Mouse (Mus musculus) limb, embryonic 11.5 days (tissue): Measurements from ENCODE around the gene Rad9a. TPM values are rescaled to one million over a fixed set of nuclear protein-coding genes. Genes with fewer than 3 reads are reported as not detected.

ENCODE experiments used
- ATAC-seq: fragments of 200-750 bp; cut with Nextera tagmentation; 2 replicates; pipeline ENCODE4 v1.8.0; 2017; ENCODE audit warnings: low read depth; ENCODE audit not compliant: insufficient number of reproducible peaks, low FRiP score, low TSS enrichment
- DNase-seq: peaks from one replicate; pipeline ENCODE4 v3.0.0-alpha.2; 2015; ENCODE audit warnings: low spot score
- H3K27ac ChIP-seq: fragments of 300-500 bp; sonication (generic); replicated peaks from 2 replicates; pipeline ENCODE4 v1.5.1; 2014; ENCODE audit warnings: low read depth, mild to moderate bottlenecking, low read length
- H3K27me3 ChIP-seq: fragments of 300-500 bp; sonication (generic); 2 replicates; pipeline ENCODE4 v1.6.1; 2014; ENCODE audit warnings: mild to moderate bottlenecking, low read length, mixed read lengths; ENCODE audit not compliant: control insufficient read depth, insufficient read depth
- H3K36me3 ChIP-seq: fragments of 300-500 bp; sonication (generic); 2 replicates; pipeline ENCODE4 v1.6.1; 2014; ENCODE audit warnings: mild to moderate bottlenecking, low read length, moderate library complexity, mixed read lengths; ENCODE audit not compliant: control insufficient read depth, insufficient read depth
- H3K4me1 ChIP-seq: fragments of 300-500 bp; sonication (generic); 2 replicates; pipeline ENCODE4 v1.6.1; 2014; ENCODE audit warnings: low read length, mixed read lengths; ENCODE audit not compliant: control insufficient read depth, insufficient read depth
- H3K4me2 ChIP-seq: fragments of 300-500 bp; sonication (generic); 2 replicates; pipeline ENCODE4 v1.6.1; 2014; ENCODE audit warnings: low read depth, mild to moderate bottlenecking, moderate library complexity; ENCODE audit not compliant: severe bottlenecking
- H3K4me3 ChIP-seq: fragments of 300-500 bp; sonication (generic); 2 replicates; pipeline ENCODE4 v1.5.1; 2014; ENCODE audit warnings: low read depth, low read length
- H3K9ac ChIP-seq: fragments of 300-500 bp; sonication (generic); 2 replicates; pipeline ENCODE4 v1.6.1; 2014; ENCODE audit warnings: mild to moderate bottlenecking, low read length
- H3K9me3 ChIP-seq: fragments of 300-500 bp; sonication (generic); 2 replicates; pipeline ENCODE4 v1.6.1; 2016; ENCODE audit warnings: low read length; ENCODE audit not compliant: control insufficient read depth
- WGBS: fragments of 180-500 bp; shearing (Covaris S2); extraction: QIAGEN DNeasy Blood & Tissue Kit; methylation state at CpG from one replicate; pipeline ENCODE4 v1.1.7; 2014; 5-methylcytosine and 5-hydroxymethylcytosine counted together
- polyA plus RNA-seq: library from polyadenylated mRNA; unstranded; fragments of >200 nt; fragmentation: Nextera tagmentation; extraction: Ambion mirVana; gene quantifications from 2 replicates; pipeline ENCODE4 v1.2.1, GENCODE M21; 2014

Rad9a gene
- polyA plus RNA-seq, 1 experiment from 2014 or later = 52.5 TPM

DNA sequence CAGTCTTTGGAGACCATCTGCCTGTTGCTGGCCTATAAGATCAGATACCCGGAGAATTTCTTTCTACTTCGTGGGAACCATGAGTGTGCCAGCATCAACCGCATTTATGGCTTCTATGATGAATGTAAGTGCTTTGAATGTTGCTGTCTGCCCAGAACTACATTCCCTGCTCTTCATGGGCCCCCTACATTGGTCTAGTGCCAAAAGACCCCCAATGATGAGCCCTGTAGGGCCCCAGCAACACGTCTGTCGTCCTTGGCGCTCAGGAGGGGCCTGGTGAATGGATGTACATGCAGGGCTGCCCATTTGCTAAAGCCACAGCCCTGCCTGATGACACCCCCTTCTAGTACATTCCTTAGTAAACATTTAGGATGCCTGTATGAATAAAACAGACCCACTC, 8.3 kb downstream of the Rad9a start:
- DNase-seq = no peak
- peaks cover 17% of the 10 kb centered on the region for H3K4me1 ChIP-seq
- H3K9ac ChIP-seq = peak overlapping the region; percentile 94

DNA sequence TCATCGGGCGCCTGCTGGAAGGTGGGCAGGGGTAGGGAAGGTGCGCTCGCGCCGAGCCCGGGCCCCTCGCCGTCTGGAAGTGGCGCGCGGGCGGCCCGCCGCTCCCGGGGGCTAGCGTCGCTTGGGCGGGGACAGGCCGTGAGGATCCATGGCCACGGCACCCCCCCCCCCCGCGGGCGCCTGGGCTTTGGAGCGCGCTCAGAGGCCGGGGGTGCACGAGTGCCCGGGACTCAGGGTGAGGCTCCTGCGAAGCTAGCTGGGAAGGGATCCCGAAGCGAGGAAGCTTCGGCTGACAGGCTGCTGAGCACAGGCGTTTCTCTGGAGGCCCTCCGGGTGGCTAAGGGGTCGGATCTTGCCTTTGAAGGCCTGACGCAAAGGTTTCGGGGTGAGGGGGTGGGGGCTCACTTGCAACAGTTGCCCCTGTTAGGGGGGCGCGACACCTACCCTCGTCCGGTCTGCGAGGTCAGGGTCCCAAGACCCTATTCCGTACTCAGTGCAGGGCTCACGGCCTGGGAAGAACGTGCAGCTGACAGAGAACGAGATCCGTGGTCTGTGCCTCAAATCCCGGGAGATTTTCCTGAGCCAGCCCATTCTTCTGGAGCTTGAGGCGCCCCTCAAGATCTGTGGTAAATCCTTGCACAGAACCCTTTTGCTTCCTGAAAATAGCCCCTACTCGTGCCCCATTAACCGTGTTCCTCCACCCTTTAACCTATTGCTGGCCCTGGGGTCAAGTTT, 9.0 kb downstream of the Rad9a start:
- Histone ChIP-seq H3K4me3 (peak overlapping the region; percentile 98), H3K4me2 (peak overlapping the region; percentile 84), H3K4me1 (peaks cover 17% of the 10 kb centered on the region), H3K36me3 (peaks cover 36% of the 10 kb centered on the region), H3K9me3 (no peaks in the 10 kb centered on the region), H3K9ac (peak overlapping the region; percentile 94), H3K27ac (peak overlapping the region; percentile 85), H3K27me3 (no peaks in the 10 kb centered on the region)
- DNase-seq (no peak), ATAC-seq (no peak)
- 1% methylated on average over 49 of the region's 52 CpGs for WGBS

More for the DNA sequence above, 8.3 kb downstream of the Rad9a start:
- no peak for ATAC-seq
- 61% methylated on average over 6 of the region's 6 CpGs for WGBS
- peak overlapping the region; percentile 84 for H3K4me2 ChIP-seq
- no peaks in the 10 kb centered on the region for H3K27me3 ChIP-seq
- H3K27ac ChIP-seq = no peak overlapping the region
- peaks cover 36% of the 10 kb centered on the region for H3K36me3 ChIP-seq
- no peaks in the 10 kb centered on the region for H3K9me3 ChIP-seq
- H3K4me3 ChIP-seq = peak overlapping the region; percentile 98

DNA sequence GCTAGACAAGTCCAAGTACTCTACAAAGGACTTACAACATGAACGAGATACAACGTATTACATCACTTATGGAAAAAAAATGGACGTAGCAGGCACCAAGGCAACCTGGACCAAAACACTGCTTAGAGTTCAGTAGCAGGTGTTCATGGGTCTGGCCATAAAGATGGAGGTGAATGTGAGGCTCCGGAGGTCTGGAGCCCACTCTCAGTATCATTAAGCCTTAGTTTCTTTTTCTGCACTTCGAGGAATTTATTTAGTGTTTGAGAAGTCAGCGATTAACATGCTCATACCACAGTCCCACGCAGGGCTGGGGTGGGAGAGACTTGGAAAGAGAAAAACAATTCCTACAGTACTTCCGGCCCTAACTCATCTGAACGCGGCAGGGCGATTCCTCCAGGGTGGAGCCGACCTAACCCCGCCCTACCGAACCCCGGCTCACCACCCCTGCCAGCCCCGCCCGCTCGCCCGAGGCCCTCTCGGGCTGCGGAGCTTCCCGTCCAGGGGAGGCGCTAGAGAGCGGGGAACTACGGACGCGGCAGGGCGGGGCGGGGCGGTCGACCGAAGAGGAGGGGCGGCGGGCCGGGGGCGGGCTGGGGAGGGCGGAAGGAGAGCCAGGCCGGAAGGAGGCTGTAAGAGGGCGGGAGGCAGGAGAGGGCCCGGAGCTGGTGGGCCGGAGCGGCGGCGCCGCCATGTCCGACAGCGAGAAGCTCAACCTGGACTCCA, 9.8 kb downstream of the Rad9a start, which contains the start of gene Ppp1ca:
TSS of gene Ppp1ca (plus strand) at position 538 of the 723 bp plus-strand sequence.
- WGBS = 5% methylated on average over 37 of the region's 47 CpGs
- DNase-seq (peak; percentile 98), ATAC-seq (peak; percentile 88)

DNA sequence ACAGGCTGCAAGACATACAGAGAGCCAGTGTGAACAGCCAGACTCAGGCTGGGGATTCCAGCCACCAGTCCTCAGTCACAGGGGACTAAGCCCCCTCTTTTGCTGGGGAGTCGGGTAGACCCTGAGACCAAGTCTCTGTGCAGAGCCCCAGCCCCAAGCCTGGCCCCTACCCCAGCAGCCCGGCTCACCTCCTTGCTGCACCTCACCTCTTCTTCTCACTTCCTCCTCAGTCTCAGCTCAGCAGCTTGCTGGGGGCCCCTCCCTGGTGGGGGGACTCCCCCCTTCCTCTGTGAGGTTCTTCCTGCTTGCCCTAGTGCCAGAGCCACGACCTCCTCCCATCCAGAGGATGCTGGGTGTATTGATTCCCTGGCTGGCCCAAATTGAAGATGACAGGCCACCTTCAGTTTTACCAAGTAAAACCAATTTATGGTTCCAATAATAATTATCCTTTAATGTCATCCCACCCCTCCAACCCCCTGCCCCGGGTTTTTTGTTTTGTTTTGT, 10.6 kb downstream of the Rad9a start, which contains the start of gene Tbc1d10c:
TSS of gene Tbc1d10c (minus strand) at position 454 of the 504 bp plus-strand sequence.
- Histone ChIP-seq H3K4me1 (peaks cover 15% of the 10 kb centered on the region), H3K9ac (peak within 1 kb of the TSS; percentile 94), H3K4me2 (peak within 1 kb of the TSS; percentile 84), H3K9me3 (no peaks in the 10 kb centered on the region), H3K27me3 (no peaks in the 10 kb centered on the region), H3K4me3 (peak within 1 kb of the TSS; percentile 98), H3K27ac (peak within 1 kb of the TSS; percentile 85), H3K36me3 (peaks cover 22% of the 10 kb centered on the region)
- no peak for ATAC-seq
- WGBS = 73% methylated on average over 3 of the region's 4 CpGs
- no peak for DNase-seq

More for the DNA sequence above, 9.8 kb downstream of the Rad9a start, which contains the start of gene Ppp1ca:
- Histone ChIP-seq H3K4me1 (peaks cover 17% of the 10 kb centered on the region), H3K27me3 (no peaks in the 10 kb centered on the region), H3K36me3 (peaks cover 30% of the 10 kb centered on the region), H3K9me3 (no peaks in the 10 kb centered on the region), H3K4me2 (peak within 1 kb of the TSS; percentile 84), H3K4me3 (peak within 1 kb of the TSS; percentile 98), H3K9ac (peak within 1 kb of the TSS; percentile 94), H3K27ac (peak within 1 kb of the TSS; percentile 85)

DNA sequence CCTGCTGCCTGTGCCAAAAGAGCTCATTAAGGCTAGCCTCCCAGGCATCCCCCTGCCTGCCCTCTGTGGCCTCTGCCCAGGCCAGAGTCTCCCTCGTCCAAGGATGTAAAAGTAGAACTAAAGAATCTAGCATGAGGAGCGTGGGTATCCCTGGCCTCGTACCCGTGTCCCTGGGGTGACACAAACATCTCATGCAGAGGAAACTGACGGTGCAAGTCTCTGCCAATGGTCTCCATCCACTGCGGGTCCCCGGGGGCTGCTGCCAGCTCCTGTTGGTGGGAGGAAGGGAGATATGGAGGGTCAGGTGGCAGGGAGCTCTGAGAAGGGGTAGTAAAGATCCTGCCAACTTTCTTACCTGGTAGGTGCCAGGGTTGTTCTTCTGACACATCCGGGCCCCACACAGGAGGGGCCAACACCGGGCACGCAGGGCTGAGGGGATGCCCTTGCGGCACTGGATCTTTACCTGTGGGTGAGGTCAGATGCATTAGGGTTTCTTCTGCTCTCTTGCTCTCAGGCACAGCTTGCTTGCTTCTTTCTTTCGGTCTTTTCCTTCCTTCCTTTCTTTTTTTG, 12.3 kb downstream of the Rad9a start:
- WGBS = 89% methylated on average over 12 of the region's 12 CpGs
- no peaks in the 10 kb centered on the region for H3K9me3 ChIP-seq
- peaks cover 6% of the 10 kb centered on the region; the same call in 1 of the 2 replicates for H3K36me3 ChIP-seq
- no peak overlapping the region for H3K27ac ChIP-seq
- H3K27me3 ChIP-seq = no peaks in the 10 kb centered on the region
- H3K4me3 ChIP-seq = no peak overlapping the region
- peaks cover 20% of the 10 kb centered on the region for H3K4me1 ChIP-seq
- no peak overlapping the region for H3K4me2 ChIP-seq
- DNase-seq (no peak), ATAC-seq (no peak)
- H3K9ac ChIP-seq = no peak overlapping the region

DNA sequence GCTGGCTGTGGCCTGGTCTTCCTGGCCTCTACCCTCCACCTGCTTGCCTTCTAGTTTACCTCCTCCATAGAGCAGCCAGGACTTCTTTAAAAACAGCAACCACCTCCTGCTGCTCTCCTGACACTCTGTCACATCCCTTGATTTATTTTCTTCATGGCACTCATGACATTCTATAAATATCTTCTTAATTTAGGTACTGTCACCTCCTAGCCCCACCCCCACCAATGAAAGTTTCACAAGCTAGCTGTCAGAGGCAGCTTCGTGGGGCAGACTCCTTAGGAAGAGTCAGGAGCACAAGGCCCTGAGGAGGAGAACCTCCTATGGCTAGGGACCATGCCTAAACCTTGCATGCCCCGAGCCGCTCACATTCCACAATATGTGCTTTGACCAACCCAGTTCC, 14.2 kb downstream of the Rad9a start:
- no peak for ATAC-seq
- 60% methylated on average over 3 of the region's 3 CpGs for WGBS
- no peaks in the 10 kb centered on the region for H3K36me3 ChIP-seq
- H3K9me3 ChIP-seq = no peaks in the 10 kb centered on the region
- no peak overlapping the region for H3K4me3 ChIP-seq
- no peak for DNase-seq
- no peak overlapping the region for H3K9ac ChIP-seq
- no peak overlapping the region for H3K27ac ChIP-seq
- peaks cover 8% of the 10 kb centered on the region; the same call in 1 of the 2 replicates for H3K4me1 ChIP-seq
- no peak overlapping the region for H3K4me2 ChIP-seq
- no peaks in the 10 kb centered on the region for H3K27me3 ChIP-seq

DNA sequence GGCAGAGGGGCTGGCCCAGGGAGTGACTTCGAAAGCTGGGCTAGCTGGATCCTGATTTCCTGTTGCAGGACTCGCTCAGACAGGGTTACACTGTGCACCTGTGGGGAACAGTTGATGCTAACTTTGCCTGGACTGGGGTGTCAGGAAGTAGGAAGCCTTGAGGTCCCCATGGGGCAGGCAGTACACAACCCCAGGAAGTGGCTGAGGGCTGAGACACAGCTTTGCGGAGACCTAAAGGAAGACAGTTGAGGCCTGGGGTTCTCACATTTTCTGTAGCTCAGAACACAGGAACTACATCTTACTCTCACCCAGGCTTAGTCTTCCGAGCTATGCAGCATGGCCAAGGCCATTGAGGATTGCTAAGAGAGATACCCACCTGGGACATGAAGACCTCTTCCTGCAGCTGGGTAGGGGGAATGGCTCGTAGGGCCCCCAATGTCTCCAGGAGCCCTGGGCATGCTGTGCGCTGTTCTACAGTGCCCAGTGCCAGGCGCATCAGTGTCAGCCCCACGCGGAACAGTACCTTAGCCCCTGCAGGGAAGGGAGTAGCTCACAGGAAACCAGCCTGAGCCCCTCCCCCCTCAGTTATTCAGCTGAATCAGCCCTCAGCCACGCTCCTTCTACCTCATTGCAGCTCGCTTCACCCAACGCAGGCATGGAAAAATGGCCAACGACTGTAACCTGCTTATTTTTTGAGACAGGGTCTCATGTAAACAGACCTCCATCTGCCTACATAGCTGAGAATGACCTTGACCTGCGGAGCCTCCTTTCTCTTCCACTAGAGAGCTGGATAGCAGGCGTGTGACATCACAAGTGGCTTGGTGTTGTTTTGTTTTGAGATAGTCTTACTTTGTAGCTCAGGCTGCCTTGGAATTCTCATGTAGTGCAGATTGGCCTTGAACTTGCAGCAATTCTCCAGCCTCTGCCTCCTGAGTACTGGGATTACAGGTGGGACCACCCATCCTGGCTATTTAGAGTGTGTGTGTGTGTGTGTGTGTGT, 16.2 kb downstream of the Rad9a start:
- Histone ChIP-seq H3K27ac (no peak overlapping the region), H3K4me1 (peaks cover 6% of the 10 kb centered on the region; the same call in 1 of the 2 replicates), H3K9ac (no peak overlapping the region), H3K36me3 (no peaks in the 10 kb centered on the region), H3K27me3 (no peaks in the 10 kb centered on the region), H3K4me3 (no peak overlapping the region), H3K4me2 (no peak overlapping the region), H3K9me3 (no peaks in the 10 kb centered on the region)
- ATAC-seq = no peak
- 61% methylated on average over 15 of the region's 15 CpGs for WGBS
- DNase-seq = no peak
